Mouse (Mus musculus) lung, embryonic 16.5 days (tissue): Measurements from ENCODE around the gene Psme2. TPM values are rescaled to one million over a fixed set of nuclear protein-coding genes. Genes with fewer than 3 reads are reported as not detected.

ENCODE experiments used
- ATAC-seq: fragments of 200-750 bp; cut with Nextera tagmentation; 2 replicates; pipeline ENCODE4 v1.8.0; 2017; ENCODE audit warnings: low read depth, mild to moderate bottlenecking, moderate library complexity
- H3K27ac ChIP-seq: fragments of 300-500 bp; sonication (generic); 2 replicates; pipeline ENCODE4 v1.5.1; 2014; ENCODE audit warnings: mild to moderate bottlenecking, control low read depth, low read length
- H3K27me3 ChIP-seq: fragments of 300-500 bp; sonication (generic); 2 replicates; pipeline ENCODE4 v1.6.1; 2014; ENCODE audit warnings: low read depth, low read length, mixed read lengths; ENCODE audit not compliant: control insufficient read depth, insufficient read depth
- H3K36me3 ChIP-seq: fragments of 300-500 bp; sonication (generic); 2 replicates; pipeline ENCODE4 v1.6.1; 2014; ENCODE audit warnings: low read length; ENCODE audit not compliant: control insufficient read depth, insufficient read depth
- H3K4me1 ChIP-seq: fragments of 300-500 bp; sonication (generic); replicated peaks from 2 replicates; pipeline ENCODE4 v1.6.1; 2014; ENCODE audit warnings: low read length, mixed read lengths; ENCODE audit not compliant: control insufficient read depth, insufficient read depth
- H3K4me2 ChIP-seq: fragments of 300-500 bp; sonication (generic); 2 replicates; pipeline ENCODE4 v1.6.1; 2014; ENCODE audit warnings: low read depth, low read length, control low read depth
- H3K4me3 ChIP-seq: fragments of 300-500 bp; sonication (generic); 2 replicates; pipeline ENCODE4 v1.5.1; 2014; ENCODE audit warnings: mild to moderate bottlenecking, low read length, control low read depth
- H3K9ac ChIP-seq: fragments of 300-500 bp; sonication (generic); 2 replicates; pipeline ENCODE4 v1.6.1; 2014; ENCODE audit warnings: low read length, control low read depth
- H3K9me3 ChIP-seq: fragments of 300-500 bp; sonication (generic); 2 replicates; pipeline ENCODE4 v1.6.1; 2016; ENCODE audit warnings: low read length; ENCODE audit not compliant: control insufficient read depth
- WGBS: fragments of 180-500 bp; shearing (Covaris S2); extraction: QIAGEN DNeasy Blood & Tissue Kit; methylation state at CpG from one replicate; pipeline ENCODE4 v1.1.7; 2014; 5-methylcytosine and 5-hydroxymethylcytosine counted together
- polyA plus RNA-seq: library from polyadenylated mRNA; unstranded; fragments of >200 nt; fragmentation: Nextera tagmentation; extraction: Ambion mirVana; gene quantifications from 2 replicates; pipeline ENCODE4 v1.2.1, GENCODE M21; 2015

The Psme2 gene
- polyA plus RNA-seq, 1 experiment from 2014 or later = 250 TPM

- 72% methylated on average over 2 of the region's 2 CpGs for WGBS
- Histone ChIP-seq H3K27ac (no peak overlapping the region), H3K4me3 (no peak overlapping the region)
These were observed 25.9 kb upstream of the Psme2 start for GRCm38 (mm10) chr14:55616844-55617243.

GRCm38 (mm10) chr14:55615876-55616275 lies 25.0 kb upstream of the Psme2 start:
- no peak for ATAC-seq
- no peaks in the 10 kb centered on the region; the same call in 1 of the 2 replicates for H3K4me1 ChIP-seq
- H3K9ac ChIP-seq = no peak overlapping the region
- 48% methylated on average over 2 of the region's 2 CpGs for WGBS
- H3K36me3 ChIP-seq = no peaks in the 10 kb centered on the region
- H3K9me3 ChIP-seq = no peaks in the 10 kb centered on the region
- H3K4me2 ChIP-seq = no peak overlapping the region
- no peaks in the 10 kb centered on the region for H3K27me3 ChIP-seq
- H3K27ac ChIP-seq = no peak overlapping the region
- H3K4me3 ChIP-seq = no peak overlapping the region

More at GRCm38 (mm10) chr14:55616844-55617243, 25.9 kb upstream of the Psme2 start:
- H3K4me1 ChIP-seq = no peaks in the 10 kb centered on the region; the same call in 1 of the 2 replicates
- H3K36me3 ChIP-seq = no peaks in the 10 kb centered on the region
- H3K4me2 ChIP-seq = no peak overlapping the region
- H3K9ac ChIP-seq = no peak overlapping the region
- no peak for ATAC-seq
- no peaks in the 10 kb centered on the region for H3K9me3 ChIP-seq
- no peaks in the 10 kb centered on the region for H3K27me3 ChIP-seq

GRCm38 (mm10) chr14:55614565-55615178 lies 23.8 kb upstream of the Psme2 start:
- no peaks in the 10 kb centered on the region for H3K36me3 ChIP-seq
- no peak overlapping the region for H3K4me2 ChIP-seq
- WGBS = 64% methylated on average over 7 of the region's 7 CpGs
- no peaks in the 10 kb centered on the region for H3K9me3 ChIP-seq
- no peak overlapping the region for H3K9ac ChIP-seq
- no peak overlapping the region for H3K4me3 ChIP-seq
- no peak overlapping the region for H3K27ac ChIP-seq
- H3K27me3 ChIP-seq = no peaks in the 10 kb centered on the region
- ATAC-seq = no peak
- H3K4me1 ChIP-seq = no peaks in the 10 kb centered on the region; the same call in 1 of the 2 replicates

- ATAC-seq = no peak
- H3K27me3 ChIP-seq = no peaks in the 10 kb centered on the region
- no peak overlapping the region for H3K4me2 ChIP-seq
- H3K27ac ChIP-seq = no peak overlapping the region
- H3K9ac ChIP-seq = no peak overlapping the region
- 0 out of 2 replicates have a peak, but pooled peaks cover 2% of the 10 kb centered on the region for H3K36me3 ChIP-seq
- H3K9me3 ChIP-seq = no peaks in the 10 kb centered on the region
- 44% methylated on average over 6 of the region's 6 CpGs for WGBS
- no peak overlapping the region for H3K4me3 ChIP-seq
- no peaks in the 10 kb centered on the region for H3K4me1 ChIP-seq
These were observed 22.4 kb upstream of the Psme2 start for GRCm38 (mm10) chr14:55613346-55613745.

- no peak overlapping the region for H3K27ac ChIP-seq
- H3K9me3 ChIP-seq = no peaks in the 10 kb centered on the region
- 97% methylated on average over 6 of the region's 6 CpGs for WGBS
- no peak overlapping the region for H3K4me3 ChIP-seq
- peaks cover 12% of the 10 kb centered on the region for H3K36me3 ChIP-seq
- H3K4me1 ChIP-seq = peaks cover 4% of the 10 kb centered on the region
- no peak overlapping the region for H3K9ac ChIP-seq
- H3K27me3 ChIP-seq = no peaks in the 10 kb centered on the region
- ATAC-seq = no peak
- H3K4me2 ChIP-seq = no peak overlapping the region
These were observed 17.4 kb upstream of the Psme2 start for GRCm38 (mm10) chr14:55608339-55608738.

- H3K4me2 ChIP-seq = no peak overlapping the region
- peaks cover 30% of the 10 kb centered on the region for H3K36me3 ChIP-seq
- H3K9ac ChIP-seq = no peak overlapping the region
- H3K4me1 ChIP-seq = peaks cover 4% of the 10 kb centered on the region
- H3K27ac ChIP-seq = no peak overlapping the region
- no peaks in the 10 kb centered on the region for H3K9me3 ChIP-seq
- 90% methylated on average over 16 of the region's 16 CpGs for WGBS
- H3K4me3 ChIP-seq = no peak overlapping the region
- no peak for ATAC-seq
- no peaks in the 10 kb centered on the region for H3K27me3 ChIP-seq
These were observed 15.0 kb upstream of the Psme2 start for GRCm38 (mm10) chr14:55605743-55606459.

- ATAC-seq = no peak
- WGBS = 92% methylated on average over 11 of the region's 11 CpGs
- no peak overlapping the region for H3K9ac ChIP-seq
These were observed 13.9 kb upstream of the Psme2 start for GRCm38 (mm10) chr14:55604823-55605222.

GRCm38 (mm10) chr14:55603633-55604576 lies 13.0 kb upstream of the Psme2 start:
- Histone ChIP-seq H3K36me3 (peaks cover 38% of the 10 kb centered on the region), H3K9me3 (no peaks in the 10 kb centered on the region), H3K9ac (peak overlapping the region; percentile 58), H3K4me3 (peak overlapping the region; percentile 41), H3K27me3 (no peaks in the 10 kb centered on the region), H3K27ac (peak overlapping the region; percentile 77), H3K4me2 (peak overlapping the region; percentile 53), H3K4me1 (peaks cover 4% of the 10 kb centered on the region)
- WGBS = 15% methylated on average over 19 of the region's 19 CpGs
- peak; percentile 95 for ATAC-seq

More at GRCm38 (mm10) chr14:55604823-55605222, 13.9 kb upstream of the Psme2 start:
- Histone ChIP-seq H3K27me3 (no peaks in the 10 kb centered on the region), H3K36me3 (peaks cover 31% of the 10 kb centered on the region), H3K27ac (no peak overlapping the region), H3K4me1 (peaks cover 4% of the 10 kb centered on the region), H3K4me2 (peak overlapping the region; percentile 53), H3K9me3 (no peaks in the 10 kb centered on the region), H3K4me3 (peak overlapping the region; percentile 41)

- Histone ChIP-seq H3K4me1 (peaks cover 4% of the 10 kb centered on the region), H3K27ac (peak within 1 kb of the TSS; percentile 77), H3K36me3 (peaks cover 40% of the 10 kb centered on the region), H3K27me3 (no peaks in the 10 kb centered on the region), H3K9me3 (no peaks in the 10 kb centered on the region), H3K4me2 (peak within 1 kb of the TSS; percentile 53), H3K9ac (peak within 1 kb of the TSS; percentile 58), H3K4me3 (peak within 1 kb of the TSS; percentile 41)
- ATAC-seq = no peak
- WGBS = 86% methylated on average over 7 of the region's 7 CpGs
These were observed 12.3 kb upstream of the Psme2 start, which contains the start of gene Irf9 for GRCm38 (mm10) chr14:55603271-55603632. Irf9 (plus strand) TSS chr14:55603571.
